9 mouse cellular contexts compared by ENCODE assay signal in genomic region chr3:127124375-127124993, GRCm38 (mm10).
DNase-seq lines count a peak whose midpoint lies in the region; ATAC-seq lines count a peak whose summit lies in the region.
"Had no signal": no experiment of that assay in that cellular context is flagged by ENCODE, and none has a peak within 500 bp of the region (broad histone marks: within the 10 kb centered on the region; RNA-seq: fewer than 3 reads in every experiment).

No protein-coding gene starts in this region.

- no peaks in the 10 kb centered on the region for H3K27me3 ChIP-seq in forebrain, embryonic 13.5 days
- H3K27me3 ChIP-seq in limb, embryonic 15.5 days, result no peaks in the 10 kb centered on the region
- H3K27me3 ChIP-seq: Patski had no signal

- 42% methylated on average over 10 of the region's 10 CpGs for WGBS in forebrain, embryonic 13.5 days
- WGBS in limb, embryonic 15.5 days, result 62% methylated on average over 10 of the region's 10 CpGs

- H3K4me1 ChIP-seq in forebrain, embryonic 13.5 days, result peaks cover 13% of the 10 kb centered on the region
- peaks cover 18% of the 10 kb centered on the region for H3K4me1 ChIP-seq in limb, embryonic 15.5 days

- no peak overlapping the region; the same call in 1 of the 2 replicates for H3K27ac ChIP-seq in forebrain, embryonic 13.5 days
- peak overlapping the region; percentile 43; the same call in 1 of the 2 replicates for H3K27ac ChIP-seq in limb, embryonic 15.5 days

- ATAC-seq in forebrain, embryonic 13.5 days, result peak; percentile 71
- ATAC-seq in limb, embryonic 15.5 days (ENCODE audit: insufficient number of reproducible peaks, low FRiP score, low TSS enrichment, low read depth), result 0 out of 2 replicates have a peak, but pooled peaks have one; percentile 40
- no peak for ATAC-seq in CD4-positive, CD25-positive, alpha-beta regulatory T cell, adult 4 months
- ATAC-seq: Patski had no signal

- no peaks in the 10 kb centered on the region for H3K36me3 ChIP-seq in forebrain, embryonic 13.5 days (ENCODE audit: poor library complexity, severe bottlenecking)
- H3K36me3 ChIP-seq in limb, embryonic 15.5 days, result no peaks in the 10 kb centered on the region

- H3K9ac ChIP-seq in forebrain, embryonic 13.5 days, result no peak overlapping the region
- no peak overlapping the region for H3K9ac ChIP-seq in limb, embryonic 15.5 days

- DNase-seq in Muller cell, postnatal 12 days (ENCODE audit: inconsistent ontology term), result peak; percentile 45
- DNase-seq in heart, postnatal 36 days, result peak; percentile 16 to 34
- DNase-seq in left cerebral cortex, postnatal 36 days (ENCODE audit: low spot score in 2 of 2), result no peak
- no peak for DNase-seq in spleen, postnatal 36 days (ENCODE audit: low spot score in 2 of 2)
- no peak for DNase-seq in cerebellum, adult 11 months

- intact Hi-C loops in heart, postnatal 36 days (cut with DNase I), result no loop called here
- intact Hi-C loops in left cerebral cortex, postnatal 36 days (cut with DNase I), result no loop called here

- H3K9me3 ChIP-seq in forebrain, embryonic 13.5 days (replicated peaks), result no peaks in the 10 kb centered on the region
- no peaks in the 10 kb centered on the region for H3K9me3 ChIP-seq in limb, embryonic 15.5 days

- no peak overlapping the region for H3K4me3 ChIP-seq in forebrain, embryonic 13.5 days
- no peak overlapping the region for H3K4me3 ChIP-seq in limb, embryonic 15.5 days

- H3K4me2 ChIP-seq in forebrain, embryonic 13.5 days, result no peak overlapping the region
- no peak overlapping the region for H3K4me2 ChIP-seq in limb, embryonic 15.5 days

Comparison
In these comparisons a context has a peak if more than half of its experiments do, and no peak if none do; other contexts are left out.
1. DNase-seq: peak in Muller cell, postnatal 12 days (single experiment) and heart, postnatal 36 days (2 of 2); none in left cerebral cortex, postnatal 36 days (0 of 2), spleen, postnatal 36 days (0 of 2) and cerebellum, adult 11 months (single experiment).